In the genomic region with DNA sequence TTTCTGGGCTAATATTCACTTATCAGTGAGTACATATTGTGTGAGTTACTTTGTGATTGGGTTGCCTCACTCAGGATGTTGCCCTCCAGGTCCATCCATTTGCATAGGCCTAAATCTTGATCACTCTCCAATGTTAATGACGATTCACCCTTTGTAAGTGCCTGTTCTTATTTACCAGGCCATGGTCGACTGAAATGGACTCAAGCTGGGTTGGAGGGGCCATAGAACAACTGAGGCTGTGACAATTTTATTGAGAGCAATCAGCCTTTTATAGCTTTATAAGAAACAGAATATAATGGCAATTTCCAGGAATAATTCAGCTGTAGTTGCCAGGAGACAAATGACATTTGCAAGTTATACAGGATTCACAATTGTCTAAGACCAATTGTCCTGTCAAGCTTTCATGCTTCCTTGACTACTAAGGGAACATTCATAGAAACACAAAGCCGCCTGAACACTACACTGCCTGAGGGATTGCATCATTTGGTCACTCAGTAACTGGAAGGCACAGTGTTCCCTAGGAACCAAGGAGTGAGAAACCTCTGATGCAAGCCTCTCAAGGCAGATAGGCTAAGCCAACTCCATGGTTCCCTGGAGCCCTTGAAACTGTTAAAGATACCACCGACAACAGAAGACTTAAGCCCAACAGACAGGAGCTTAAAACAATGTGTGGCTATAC, we compare ENCODE assay signal across 16 mouse cellular contexts.
DNase-seq lines count a peak whose midpoint lies in the region; ATAC-seq lines count a peak whose summit lies in the region.
"Had no signal": no experiment of that assay in that cellular context is flagged by ENCODE, and none has a peak within 500 bp of the region (broad histone marks: within the 10 kb centered on the region; RNA-seq: fewer than 3 reads in every experiment).

No protein-coding gene starts in this region.

- H3K27me3 ChIP-seq in hindbrain, embryonic 11.5 days (ENCODE audit: control insufficient read depth, insufficient read depth, low read length): no peaks in the 10 kb centered on the region
- H3K27me3 ChIP-seq in hindbrain, embryonic 16.5 days (replicated peaks; ENCODE audit: control insufficient read depth, insufficient read depth, low read length): no peaks in the 10 kb centered on the region
- H3K27me3 ChIP-seq in midbrain, embryonic 11.5 days (ENCODE audit: control insufficient read depth, insufficient read depth, low read length): no peaks in the 10 kb centered on the region
- no peaks in the 10 kb centered on the region for H3K27me3 ChIP-seq in midbrain, embryonic 16.5 days (ENCODE audit: control insufficient read depth, insufficient read depth, low read depth, low read length)
- H3K27me3 ChIP-seq: liver, embryonic 15.5 days; megakaryocyte, embryonic 14.5 days had no signal

- H3K27ac ChIP-seq in hindbrain, embryonic 11.5 days (ENCODE audit: low read depth, low read length): no peak overlapping the region
- no peak overlapping the region for H3K27ac ChIP-seq in hindbrain, embryonic 16.5 days (ENCODE audit: low read depth, low read length)
- H3K27ac ChIP-seq in midbrain, embryonic 11.5 days (ENCODE audit: low read depth, low read length): no peak overlapping the region
- H3K27ac ChIP-seq in midbrain, embryonic 16.5 days (ENCODE audit: low read length): no peak overlapping the region
- H3K27ac ChIP-seq: liver, embryonic 15.5 days had no signal

- peak; percentile 72 for ATAC-seq in hindbrain, embryonic 11.5 days (ENCODE audit: low FRiP score)
- no peak for ATAC-seq in hindbrain, embryonic 16.5 days
- ATAC-seq in midbrain, embryonic 11.5 days (ENCODE audit: low FRiP score): 0 out of 2 replicates have a peak, but pooled peaks have one; percentile 46
- ATAC-seq in midbrain, embryonic 16.5 days: no peak

- H3K36me3 ChIP-seq in hindbrain, embryonic 11.5 days (ENCODE audit: control insufficient read depth, insufficient read depth, low read length): no peaks in the 10 kb centered on the region
- H3K36me3 ChIP-seq in hindbrain, embryonic 16.5 days (ENCODE audit: control insufficient read depth, insufficient read depth, low read length): no peaks in the 10 kb centered on the region
- H3K36me3 ChIP-seq in midbrain, embryonic 11.5 days (ENCODE audit: control insufficient read depth, insufficient read depth, low read length): no peaks in the 10 kb centered on the region
- H3K36me3 ChIP-seq in midbrain, embryonic 16.5 days (ENCODE audit: control insufficient read depth, insufficient read depth, low read length): no peaks in the 10 kb centered on the region
- H3K36me3 ChIP-seq: G1E; liver, embryonic 15.5 days had no signal

- H3K4me1 ChIP-seq in hindbrain, embryonic 11.5 days (replicated peaks; ENCODE audit: control insufficient read depth, insufficient read depth, low read length): no peaks in the 10 kb centered on the region
- no peaks in the 10 kb centered on the region for H3K4me1 ChIP-seq in hindbrain, embryonic 16.5 days (ENCODE audit: control insufficient read depth, insufficient read depth, low read depth, low read length)
- no peaks in the 10 kb centered on the region for H3K4me1 ChIP-seq in midbrain, embryonic 11.5 days (ENCODE audit: control insufficient read depth, insufficient read depth, low read length)
- H3K4me1 ChIP-seq in midbrain, embryonic 16.5 days (ENCODE audit: control insufficient read depth, insufficient read depth, low read length): no peaks in the 10 kb centered on the region
- H3K4me1 ChIP-seq: liver, embryonic 15.5 days; megakaryocyte, embryonic 14.5 days had no signal

- no peak overlapping the region for H3K9ac ChIP-seq in hindbrain, embryonic 11.5 days (ENCODE audit: low read depth, low read length)
- no peak overlapping the region for H3K9ac ChIP-seq in hindbrain, embryonic 16.5 days (ENCODE audit: low read depth, low read length)
- H3K9ac ChIP-seq in midbrain, embryonic 11.5 days (ENCODE audit: low read length): no peak overlapping the region
- H3K9ac ChIP-seq in midbrain, embryonic 16.5 days (ENCODE audit: low read depth, low read length): no peak overlapping the region
- H3K9ac ChIP-seq: liver, embryonic 15.5 days had no signal

- no peak overlapping the region for H3K4me2 ChIP-seq in hindbrain, embryonic 11.5 days (replicated peaks; ENCODE audit: low read depth, low read length)
- no peak overlapping the region for H3K4me2 ChIP-seq in hindbrain, embryonic 16.5 days (ENCODE audit: low read length)
- H3K4me2 ChIP-seq in midbrain, embryonic 11.5 days: no peak overlapping the region
- no peak overlapping the region for H3K4me2 ChIP-seq in midbrain, embryonic 16.5 days (ENCODE audit: low read length)
- H3K4me2 ChIP-seq: liver, embryonic 15.5 days had no signal

- 43% methylated on average over 4 of the region's 4 CpGs for WGBS in hindbrain, embryonic 11.5 days
- 18% methylated on average over 4 of the region's 4 CpGs for WGBS in hindbrain, embryonic 16.5 days
- WGBS in midbrain, embryonic 11.5 days: 53% methylated on average over 4 of the region's 4 CpGs
- WGBS in midbrain, embryonic 16.5 days: 44% methylated on average over 4 of the region's 4 CpGs

- H3K4me3 ChIP-seq in hindbrain, embryonic 11.5 days (ENCODE audit: low read depth, low read length): no peak overlapping the region
- H3K4me3 ChIP-seq in hindbrain, embryonic 16.5 days (ENCODE audit: low read length): no peak overlapping the region
- no peak overlapping the region for H3K4me3 ChIP-seq in midbrain, embryonic 11.5 days (ENCODE audit: low read depth, low read length)
- H3K4me3 ChIP-seq in midbrain, embryonic 16.5 days (ENCODE audit: low read depth, low read length): no peak overlapping the region
- H3K4me3 ChIP-seq: liver, embryonic 15.5 days; megakaryocyte, embryonic 14.5 days had no signal

- intact Hi-C loops in heart, postnatal 25 days (cut with DNase I): no loop called here

- H3K9me3 ChIP-seq in hindbrain, embryonic 11.5 days (ENCODE audit: control insufficient read depth, low read length): no peaks in the 10 kb centered on the region
- no peaks in the 10 kb centered on the region for H3K9me3 ChIP-seq in hindbrain, embryonic 16.5 days (ENCODE audit: control insufficient read depth, low read length)
- H3K9me3 ChIP-seq in midbrain, embryonic 11.5 days (ENCODE audit: control insufficient read depth, low read length): no peaks in the 10 kb centered on the region
- H3K9me3 ChIP-seq in midbrain, embryonic 16.5 days (replicated peaks; ENCODE audit: control insufficient read depth, low read length, poor library complexity, severe bottlenecking): no peaks in the 10 kb centered on the region
- H3K9me3 ChIP-seq: liver, embryonic 15.5 days had no signal

- DNase-seq in hindbrain, embryonic 11.5 days (ENCODE audit: low spot score): peak; percentile 11
- no peak for DNase-seq in midbrain, embryonic 11.5 days (ENCODE audit: low spot score, missing footprints)
- peak; percentile 6 for DNase-seq in embryo, embryonic 11 days
- DNase-seq in kidney, postnatal 36 days: peak; percentile 11 to 21
- no peak for DNase-seq in natural killer cell, adult 2 months (ENCODE audit: low spot score in 2 of 2)
- no peak for DNase-seq in heart, postnatal 25 days (ENCODE audit: low spot score)
- DNase-seq: cerebellum, adult 8-10 months; gastrocnemius, postnatal 14 days; lung, postnatal 14 days; spleen, adult 18-20 months; thymus, adult 18-20 months had no signal

Comparison
In these comparisons a context has a peak if more than half of its experiments do, and no peak if none do; other contexts are left out.
1. ATAC-seq: peak in hindbrain, embryonic 11.5 days (single experiment) and midbrain, embryonic 11.5 days (single experiment); none in hindbrain, embryonic 16.5 days (single experiment) and midbrain, embryonic 16.5 days (single experiment).
2. DNase-seq: peak in hindbrain, embryonic 11.5 days (single experiment), embryo, embryonic 11 days (single experiment) and kidney, postnatal 36 days (2 of 2); none in midbrain, embryonic 11.5 days (single experiment), natural killer cell, adult 2 months (0 of 2) and heart, postnatal 25 days (single experiment).